ENCODE assay signal across 10 mouse cellular contexts in genomic region chr10:127605251-127605547, GRCm38 (mm10). TPM values are rescaled to one million over a fixed set of nuclear protein-coding genes. Genes with fewer than 3 reads are reported as not detected.
DNase-seq lines count a peak whose midpoint lies in the region; ATAC-seq and TF ChIP-seq lines count a peak whose summit lies in the region.
"Had no signal": no experiment of that assay in that cellular context is flagged by ENCODE, and none has a peak within 500 bp of the region (broad histone marks: within the 10 kb centered on the region; RNA-seq: fewer than 3 reads in every experiment).

No protein-coding gene starts in this region.

- peak overlapping the region; percentile 2; the same call in 1 of the 2 replicates for H3K27ac ChIP-seq in embryonic facial prominence, embryonic 12.5 days
- no peak overlapping the region for H3K27ac ChIP-seq in embryonic facial prominence, embryonic 10.5 days (replicated peaks)
- H3K27ac ChIP-seq in lung, embryonic 15.5 days, result peak overlapping the region; percentile 52
- H3K27ac ChIP-seq in limb, embryonic 14.5 days (replicated peaks; ENCODE audit: low read depth, low read length), result no peak overlapping the region
- H3K27ac ChIP-seq in stomach, postnatal 0 days (replicated peaks), result peak overlapping the region; percentile 88

- H3K36me3 ChIP-seq in embryonic facial prominence, embryonic 12.5 days, result peaks cover 86% of the 10 kb centered on the region
- peaks cover 99% of the 10 kb centered on the region for H3K36me3 ChIP-seq in embryonic facial prominence, embryonic 10.5 days (replicated peaks)
- peaks cover 39% of the 10 kb centered on the region for H3K36me3 ChIP-seq in lung, embryonic 15.5 days
- peaks cover 97% of the 10 kb centered on the region for H3K36me3 ChIP-seq in limb, embryonic 14.5 days (ENCODE audit: control insufficient read depth, insufficient read depth, low read length)
- peaks cover 13% of the 10 kb centered on the region for H3K36me3 ChIP-seq in stomach, postnatal 0 days (ENCODE audit: control insufficient read depth, insufficient read depth, low read length)

- no peak overlapping the region for H3K9ac ChIP-seq in embryonic facial prominence, embryonic 12.5 days
- H3K9ac ChIP-seq in lung, embryonic 15.5 days, result no peak overlapping the region
- H3K9ac ChIP-seq in limb, embryonic 14.5 days (ENCODE audit: low read depth, low read length, severe bottlenecking), result 0 out of 2 replicates have a peak overlapping the region, but pooled peaks have one; percentile 7
- no peak overlapping the region for H3K9ac ChIP-seq in stomach, postnatal 0 days (ENCODE audit: low read length)
- H3K9ac ChIP-seq: lung, embryonic 14.5 days had no signal

- no peaks in the 10 kb centered on the region for H3K27me3 ChIP-seq in embryonic facial prominence, embryonic 12.5 days
- H3K27me3 ChIP-seq in embryonic facial prominence, embryonic 10.5 days (replicated peaks; ENCODE audit: low read depth, poor library complexity, severe bottlenecking), result no peaks in the 10 kb centered on the region
- no peaks in the 10 kb centered on the region for H3K27me3 ChIP-seq in lung, embryonic 15.5 days
- no peaks in the 10 kb centered on the region for H3K27me3 ChIP-seq in limb, embryonic 14.5 days (ENCODE audit: control insufficient read depth, insufficient read depth, low read length)
- H3K27me3 ChIP-seq in stomach, postnatal 0 days (ENCODE audit: control insufficient read depth, insufficient read depth, low read length), result no peaks in the 10 kb centered on the region

- no peaks in the 10 kb centered on the region for H3K9me3 ChIP-seq in embryonic facial prominence, embryonic 12.5 days
- no peaks in the 10 kb centered on the region for H3K9me3 ChIP-seq in embryonic facial prominence, embryonic 10.5 days
- H3K9me3 ChIP-seq in lung, embryonic 15.5 days, result no peaks in the 10 kb centered on the region
- H3K9me3 ChIP-seq in limb, embryonic 14.5 days (ENCODE audit: control insufficient read depth, low read length), result no peaks in the 10 kb centered on the region
- H3K9me3 ChIP-seq in stomach, postnatal 0 days (ENCODE audit: control insufficient read depth, low read length), result no peaks in the 10 kb centered on the region

- no peak for TF ChIP-seq POLR2A in limb, embryonic 14.5 days (IDR thresholded peaks at IDR 0.05; ENCODE audit: borderline replicate concordance, extremely low read depth, insufficient read depth, insufficient read length)

- H3K4me2 ChIP-seq in embryonic facial prominence, embryonic 12.5 days (replicated peaks), result no peak overlapping the region
- H3K4me2 ChIP-seq in lung, embryonic 15.5 days, result no peak overlapping the region
- H3K4me2 ChIP-seq in limb, embryonic 14.5 days (replicated peaks; ENCODE audit: low read depth, low read length, severe bottlenecking), result no peak overlapping the region
- H3K4me2 ChIP-seq in stomach, postnatal 0 days (replicated peaks; ENCODE audit: low read depth), result no peak overlapping the region
- H3K4me2 ChIP-seq: lung, embryonic 14.5 days had no signal

- no peak for TF ChIP-seq EP300 in stomach, postnatal 0 days (optimal IDR thresholded peaks at IDR 0.05)

- no peak for ATAC-seq in embryonic facial prominence, embryonic 12.5 days (ENCODE audit: insufficient number of reproducible peaks, insufficient read depth, low FRiP score, low TSS enrichment)
- ATAC-seq in lung, embryonic 15.5 days (ENCODE audit: borderline replicate concordance, extremely low read depth, low FRiP score, low TSS enrichment), result no peak
- ATAC-seq in limb, embryonic 14.5 days (ENCODE audit: low FRiP score, low read depth), result no peak
- no peak for ATAC-seq in stomach, postnatal 0 days (ENCODE audit: low FRiP score, low TSS enrichment)
- no peak for ATAC-seq in erythroid progenitor cell, adult 5-6 weeks (replicated peaks; ENCODE audit: low FRiP score, poor library complexity, severe bottlenecking)

- H3K4me1 ChIP-seq in embryonic facial prominence, embryonic 12.5 days, result peaks cover 44% of the 10 kb centered on the region
- H3K4me1 ChIP-seq in embryonic facial prominence, embryonic 10.5 days, result peaks cover 58% of the 10 kb centered on the region
- peaks cover 50% of the 10 kb centered on the region for H3K4me1 ChIP-seq in lung, embryonic 15.5 days
- H3K4me1 ChIP-seq in limb, embryonic 14.5 days (ENCODE audit: control insufficient read depth, insufficient read depth, low read length), result peaks cover 21% of the 10 kb centered on the region; the same call in 1 of the 2 replicates
- peaks cover 14% of the 10 kb centered on the region for H3K4me1 ChIP-seq in stomach, postnatal 0 days (replicated peaks; ENCODE audit: control insufficient read depth, insufficient read depth)

- H3K4me3 ChIP-seq in embryonic facial prominence, embryonic 12.5 days, result no peak overlapping the region
- no peak overlapping the region for H3K4me3 ChIP-seq in embryonic facial prominence, embryonic 10.5 days
- no peak overlapping the region for H3K4me3 ChIP-seq in lung, embryonic 15.5 days
- H3K4me3 ChIP-seq in limb, embryonic 14.5 days (replicated peaks; ENCODE audit: low read length), result no peak overlapping the region
- H3K4me3 ChIP-seq in stomach, postnatal 0 days (ENCODE audit: low read depth, low read length), result no peak overlapping the region

- WGBS in embryonic facial prominence, embryonic 12.5 days, result 87% methylated on average over 8 of the region's 8 CpGs
- 83% methylated on average over 8 of the region's 8 CpGs for WGBS in embryonic facial prominence, embryonic 10.5 days
- WGBS in lung, embryonic 15.5 days, result 63% methylated on average over 8 of the region's 8 CpGs
- 81% methylated on average over 8 of the region's 8 CpGs for WGBS in limb, embryonic 14.5 days
- WGBS in stomach, postnatal 0 days, result 74% methylated on average over 8 of the region's 8 CpGs

- DNase-seq in embryonic facial prominence, embryonic 10.5 days (ENCODE audit: low spot score), result no peak
- no peak for DNase-seq in lung, postnatal 4 days
- DNase-seq in limb, embryonic 14.5 days (ENCODE audit: low spot score), result no peak
- no peak for DNase-seq in stomach, postnatal 0 days (ENCODE audit: low spot score)
- DNase-seq in cerebellum, adult 9-11 months, result no peak
- DNase-seq: midbrain, embryonic 14.5 days had no signal

- no peak for TF ChIP-seq CTCF in stomach, postnatal 0 days (IDR thresholded peaks at IDR 0.05; ENCODE audit: low read depth)

RNA-seq across cellular contexts. Expression of gene Lrp1, which starts 15.7 kb away (rescaled TPM):
- polyA plus RNA-seq in embryonic facial prominence, embryonic 12.5 days (2016; fragmentation: Nextera tagmentation; extraction: Ambion mirVana), result 115 TPM in 2 replicates
- 66.6 and 70.6 TPM in 2 replicates for polyA plus RNA-seq in embryonic facial prominence, embryonic 10.5 days (2016; fragmentation: Nextera tagmentation; extraction: Ambion mirVana)
- 72.6 and 73.6 TPM in 2 replicates for polyA plus RNA-seq in lung, embryonic 15.5 days (2015; fragmentation: Nextera tagmentation; extraction: Ambion mirVana)
- polyA plus RNA-seq in limb, embryonic 14.5 days (2012; rRNA removed), result 261 and 271 TPM in 2 replicates
- 146 and 172 TPM in 2 replicates for polyA plus RNA-seq in limb, embryonic 14.5 days (2014; fragmentation: Nextera tagmentation; extraction: Ambion mirVana)
- 32.7 and 37.4 TPM in 2 replicates for polyA plus RNA-seq in stomach, postnatal 0 days (2015; fragmentation: Nextera tagmentation; extraction: Ambion mirVana)
- total RNA-seq in erythroid progenitor cell, adult 5-6 weeks (2015; ENCODE audit: low replicate concordance), result 19.7 and 21.6 TPM in 2 replicates
- total RNA-seq in erythroid progenitor cell, adult 5-6 weeks (2017; ENCODE audit: low replicate concordance), result 11.5 and 13.1 TPM in 2 replicates

RNA-seq across cellular contexts. Expression of gene Stat6, which starts 37.6 kb away (rescaled TPM):
- polyA plus RNA-seq in embryonic facial prominence, embryonic 12.5 days (2016; fragmentation: Nextera tagmentation; extraction: Ambion mirVana), result 13.0 and 13.3 TPM in 2 replicates
- 10.4 and 11.5 TPM in 2 replicates for polyA plus RNA-seq in embryonic facial prominence, embryonic 10.5 days (2016; fragmentation: Nextera tagmentation; extraction: Ambion mirVana)
- 33.1 and 37.6 TPM in 2 replicates for polyA plus RNA-seq in lung, embryonic 15.5 days (2015; fragmentation: Nextera tagmentation; extraction: Ambion mirVana)
- polyA plus RNA-seq in limb, embryonic 14.5 days (2012; rRNA removed), result 30.7 and 33.5 TPM in 2 replicates
- polyA plus RNA-seq in limb, embryonic 14.5 days (2014; fragmentation: Nextera tagmentation; extraction: Ambion mirVana), result 22.2 and 24.6 TPM in 2 replicates
- 31.4 and 34.6 TPM in 2 replicates for polyA plus RNA-seq in stomach, postnatal 0 days (2015; fragmentation: Nextera tagmentation; extraction: Ambion mirVana)
- 11.5 and 26.8 TPM in 2 replicates for total RNA-seq in erythroid progenitor cell, adult 5-6 weeks (2015; ENCODE audit: low replicate concordance)
- 11.3 and 16.6 TPM in 2 replicates for total RNA-seq in erythroid progenitor cell, adult 5-6 weeks (2017; ENCODE audit: low replicate concordance)

Comparison
In these comparisons a context has a peak if more than half of its experiments do, and no peak if none do; other contexts are left out.
1. H3K27ac ChIP-seq: peak in embryonic facial prominence, embryonic 12.5 days (single experiment), lung, embryonic 15.5 days (single experiment) and stomach, postnatal 0 days (single experiment); none in embryonic facial prominence, embryonic 10.5 days (single experiment) and limb, embryonic 14.5 days (single experiment).